22 mouse cellular contexts compared by ENCODE assay signal in genomic region chr14:61728562-61728961, GRCm38 (mm10).
DNase-seq lines count a peak whose midpoint lies in the region; ATAC-seq lines count a peak whose summit lies in the region.
"Had no signal": no experiment of that assay in that cellular context is flagged by ENCODE, and none has a peak within 500 bp of the region (broad histone marks: within the 10 kb centered on the region; RNA-seq: fewer than 3 reads in every experiment).

No protein-coding gene starts in this region.

- ATAC-seq in granulocyte monocyte progenitor cell, adult 5-6 weeks (replicated peaks; ENCODE audit: poor library complexity, severe bottlenecking), result peak; percentile 84
- ATAC-seq in megakaryocyte progenitor cell, adult 5-6 weeks (replicated peaks; ENCODE audit: poor library complexity), result peak; percentile 68
- ATAC-seq: forebrain, embryonic 16.5 days; inflammation-experienced regulatory T-cells, adult 6 months; liver, embryonic 12.5 days; liver, postnatal 0 days; lung, postnatal 0 days had no signal

- DNase-seq in lung, postnatal 10 days, result peak; percentile 3
- no peak for DNase-seq in lung, adult 18-20 months
- no peak for DNase-seq in thymus, postnatal 25 days
- no peak for DNase-seq in ovary, postnatal 36 days (ENCODE audit: low spot score)
- no peak for DNase-seq in urinary bladder, adult 2 months (ENCODE audit: low spot score)
- DNase-seq: cerebellum, adult 2 months; cerebellum, postnatal 25 days; gastrocnemius, adult 2 months; gastrocnemius, postnatal 36 days; heart, adult 2 months; heart, postnatal 4 days; kidney, adult 18-20 months; kidney, postnatal 25 days; liver, postnatal 0 days; retina, postnatal 1 day; right cerebral cortex, postnatal 25 days had no signal
